Mouse (Mus musculus) T-helper 1 cell (primary cell): Measurements from ENCODE around the gene Spcs3.
"Not testable (repeated sequence)": the region's sequence is repeated elsewhere in the genome, so short reads cannot be mapped to it uniquely, and the experiment has no call there.

Experiments used
- in situ Hi-C: fragments of 300-600 bp; cut with MboI, MseI; formaldehyde crosslinking; loops from one replicate; pipeline ENCODE4 v1.15.1; 2025; ENCODE audit warnings: high pct_unique_total_duplicates

Gene Spcs3

GRCm38 (mm10) chr8:54529382-54530296, at the start of gene Spcs3, which contains the start of gene Asb5:
Spcs3 (minus strand) TSS chr8:54529998.
Asb5 (plus strand) TSS chr8:54529580.
- in situ Hi-C loops: no loop called here

- in situ Hi-C loops: no loop called here
These were observed 41.1 kb upstream of the Spcs3 start for GRCm38 (mm10) chr8:54570618-54571609.

- in situ Hi-C loops: no loop called here
These were observed 37.4 kb upstream of the Spcs3 start for GRCm38 (mm10) chr8:54567168-54567567.

- in situ Hi-C loops: no loop called here
These were observed 35.9 kb upstream of the Spcs3 start for GRCm38 (mm10) chr8:54565603-54566260.

- in situ Hi-C loops: no loop called here
These were observed 35.4 kb upstream of the Spcs3 start for GRCm38 (mm10) chr8:54565181-54565580.

- in situ Hi-C loops: no loop called here
These were observed 32.3 kb upstream of the Spcs3 start for GRCm38 (mm10) chr8:54562137-54562536.

GRCm38 (mm10) chr8:54554921-54555320, 25.1 kb upstream of the Spcs3 start:
- in situ Hi-C loops: no loop called here

- in situ Hi-C loops: no loop called here
These were observed 20.3 kb upstream of the Spcs3 start for GRCm38 (mm10) chr8:54550026-54550574.

- in situ Hi-C loops: no loop called here
These were observed 18.6 kb upstream of the Spcs3 start for GRCm38 (mm10) chr8:54548383-54548782.

- in situ Hi-C loops: no loop called here
These were observed 11.5 kb upstream of the Spcs3 start for GRCm38 (mm10) chr8:54541331-54541730.

- in situ Hi-C loops: no loop called here
These were observed 7.5 kb upstream of the Spcs3 start for GRCm38 (mm10) chr8:54537285-54537684.

GRCm38 (mm10) chr8:54535172-54535571, 5.4 kb upstream of the Spcs3 start:
- in situ Hi-C loops: no loop called here

- in situ Hi-C loops: no loop called here
These were observed 1.2 kb downstream of the Spcs3 start for GRCm38 (mm10) chr8:54528571-54528970.

- in situ Hi-C loops: no loop called here
These were observed 3.1 kb downstream of the Spcs3 start for GRCm38 (mm10) chr8:54526700-54527099.

- in situ Hi-C loops: no loop called here
These were observed 4.2 kb downstream of the Spcs3 start for GRCm38 (mm10) chr8:54525606-54526005.

- in situ Hi-C loops: no loop called here
These were observed 9.3 kb downstream of the Spcs3 start for GRCm38 (mm10) chr8:54520516-54520915.

- in situ Hi-C loops: no loop called here
These were observed 10.9 kb downstream of the Spcs3 start for GRCm38 (mm10) chr8:54518756-54519460.

GRCm38 (mm10) chr8:54512200-54512599, 17.6 kb downstream of the Spcs3 start:
- in situ Hi-C loops: not testable (repeated sequence)

GRCm38 (mm10) chr8:54511791-54512190, 18.0 kb downstream of the Spcs3 start:
- in situ Hi-C loops: no loop called here

- in situ Hi-C loops: loop anchor here (5.0 to 10.0 kb wide), 2 partner anchors 153 to 1996 kb away; no protein-coding TSS in a partner anchor
These were observed 20.5 kb downstream of the Spcs3 start for GRCm38 (mm10) chr8:54509221-54509721.
